27 mouse cellular contexts compared by ENCODE assay signal in the genomic region with DNA sequence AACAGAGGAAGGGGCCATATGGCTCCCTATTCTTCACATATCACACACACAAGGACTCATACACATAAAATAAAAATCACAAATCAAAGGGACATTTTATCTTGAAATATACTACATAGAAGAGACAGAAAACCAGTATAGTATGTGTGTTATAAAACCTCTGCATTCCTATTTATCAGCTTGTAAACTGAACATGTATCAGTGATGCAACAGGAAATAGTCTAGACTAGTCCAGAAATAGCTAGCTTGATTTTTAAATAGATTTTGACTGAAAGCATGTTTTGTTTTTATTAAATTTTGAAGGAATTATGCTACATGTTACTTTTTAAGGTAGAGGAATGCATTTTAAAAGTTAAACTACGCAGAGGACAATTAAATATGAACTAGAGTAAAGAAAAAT. TPM values are rescaled to one million over a fixed set of nuclear protein-coding genes. Genes with fewer than 3 reads are reported as not detected.
"Had no signal": no experiment of that assay in that cellular context is flagged by ENCODE, and none has a peak within 500 bp of the region (broad histone marks: within the 10 kb centered on the region; RNA-seq: fewer than 3 reads in every experiment).

No protein-coding gene starts in this region.

- H3K9ac ChIP-seq: heart, embryonic 12.5 days; hindbrain, embryonic 12.5 days; hindbrain, embryonic 14.5 days; kidney, embryonic 15.5 days; limb, embryonic 13.5 days; limb, embryonic 15.5 days; liver, embryonic 12.5 days had no signal

- H3K36me3 ChIP-seq: heart, embryonic 10.5 days; heart, embryonic 12.5 days; hindbrain, embryonic 10.5 days; hindbrain, embryonic 12.5 days; kidney, embryonic 15.5 days; limb, embryonic 13.5 days; limb, embryonic 15.5 days; liver, embryonic 12.5 days had no signal

- DNase-seq: gastrocnemius, adult 2 months; gastrocnemius, postnatal 10 days; gastrocnemius, postnatal 25 days; heart, adult 18-20 months; heart, postnatal 10 days; heart, postnatal 4 days; kidney, adult 11 months; kidney, adult 2 months; kidney, adult 9 months; kidney, postnatal 14 days; kidney, postnatal 36 days; layer of hippocampus, adult 9-11 months; layer of hippocampus, postnatal 36 days; left cerebral cortex, postnatal 4 days had no signal

- H3K4me2 ChIP-seq: heart, embryonic 12.5 days; hindbrain, embryonic 12.5 days; hindbrain, embryonic 14.5 days; kidney, embryonic 15.5 days; limb, embryonic 13.5 days; limb, embryonic 15.5 days; liver, embryonic 12.5 days had no signal

- ATAC-seq: hindbrain, embryonic 16.5 days; intestine, embryonic 16.5 days; liver, embryonic 12.5 days had no signal

- H3K9me3 ChIP-seq: heart, embryonic 10.5 days; heart, embryonic 12.5 days; hindbrain, embryonic 10.5 days; hindbrain, embryonic 12.5 days; kidney, embryonic 15.5 days; limb, embryonic 13.5 days; limb, embryonic 15.5 days; liver, embryonic 12.5 days had no signal

- H3K27me3 ChIP-seq: heart, embryonic 12.5 days; hindbrain, embryonic 12.5 days; kidney, embryonic 15.5 days; limb, embryonic 13.5 days; limb, embryonic 15.5 days; liver, embryonic 12.5 days had no signal

- H3K4me3 ChIP-seq: gastrocnemius, adult 2 months; heart, embryonic 10.5 days; heart, embryonic 12.5 days; hindbrain, embryonic 10.5 days; hindbrain, embryonic 12.5 days; kidney, embryonic 15.5 days; limb, embryonic 13.5 days; limb, embryonic 15.5 days; liver, embryonic 12.5 days had no signal

- H3K27ac ChIP-seq: gastrocnemius, adult 2 months; heart, embryonic 10.5 days; hindbrain, embryonic 10.5 days; hindbrain, embryonic 12.5 days; hindbrain, embryonic 14.5 days; kidney, embryonic 15.5 days; kidney, postnatal 0 days; limb, embryonic 13.5 days; limb, embryonic 15.5 days; liver, embryonic 12.5 days had no signal

- H3K4me1 ChIP-seq: heart, embryonic 10.5 days; heart, embryonic 12.5 days; hindbrain, embryonic 10.5 days; hindbrain, embryonic 12.5 days had no signal

RNA-seq across cellular contexts. Expression of a gene that starts 17.5 kb away (rescaled TPM):
- polyA plus RNA-seq: liver, adult 2 months had no signal
